Mouse (Mus musculus): ENCODE data around the gene Defa35.
"Not testable (repeated sequence)": the region's sequence is repeated elsewhere in the genome, so short reads cannot be mapped to it uniquely, and the experiment has no call there.

Gene Defa35

DNA sequence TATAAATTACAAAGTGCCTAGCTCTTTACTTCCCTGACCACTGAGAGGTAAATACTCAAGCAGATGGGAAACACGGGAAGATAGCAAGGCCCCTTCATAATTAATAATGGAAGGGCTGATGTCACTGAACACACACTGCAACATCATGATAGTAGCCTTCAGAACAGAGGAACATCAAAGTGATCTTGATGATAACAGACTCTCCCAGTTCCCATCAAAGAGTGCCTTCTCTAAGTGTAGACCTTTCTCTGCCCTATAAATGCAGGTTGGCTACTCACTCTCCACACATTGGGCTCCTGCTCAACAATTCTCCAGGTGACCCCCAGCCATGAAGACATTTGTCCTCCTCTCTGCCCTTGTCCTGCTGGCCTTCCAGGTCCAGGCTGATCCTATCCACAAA is at the start of gene Defa35:
Gene Defa35 (plus strand): TSS at position 301 of the 400 bp plus-strand sequence.
- DNase-seq, result not testable (repeated sequence)

- not testable (repeated sequence) for DNase-seq
Observed at GRCm38 (mm10) chr8:21025245-21025644, 39.6 kb upstream of the Defa35 start, which contains the start of gene Defa21. Defa21 (plus strand) TSS chr8:21025545.

GRCm38 (mm10) chr8:21054747-21055146 is 10.1 kb upstream of the Defa35 start, which contains the start of gene Defa23:
Defa23 (plus strand) TSS chr8:21055047.
- DNase-seq, result not testable (repeated sequence)

DNA sequence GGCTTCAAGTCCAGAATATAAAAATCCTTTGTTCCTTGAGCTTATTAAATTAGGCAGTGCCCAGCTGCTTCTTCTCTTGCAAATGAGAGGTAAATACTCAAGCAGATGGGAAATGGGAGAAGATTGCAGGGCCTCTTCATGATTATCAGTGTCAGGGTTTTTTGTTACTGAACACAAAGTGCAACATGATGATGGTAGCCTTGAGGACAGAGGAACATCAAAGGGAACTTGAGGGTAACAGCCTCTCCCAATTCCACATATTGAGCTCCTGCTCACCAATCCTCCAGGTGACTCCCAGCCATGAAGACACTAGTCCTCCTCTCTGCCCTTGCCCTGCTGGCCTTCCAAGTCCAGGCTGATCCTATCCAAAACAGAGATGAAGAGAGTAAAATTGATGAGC is 19.3 kb downstream of the Defa35 start, which contains the start of gene Defa25:
Gene Defa25 (plus strand): TSS at position 301 of the 400 bp plus-strand sequence.
- DNase-seq, result not testable (repeated sequence)

GRCm38 (mm10) chr8:21093106-21093505 is 28.3 kb downstream of the Defa35 start:
- DNase-seq, result no peak

GRCm38 (mm10) chr8:21095950-21096349 is 31.1 kb downstream of the Defa35 start, which contains the start of gene Gm14851:
Gm14851 (minus strand) TSS chr8:21096050.
- not testable (repeated sequence) for DNase-seq
